Mouse (Mus musculus) fibroblast of lung, adult 2 months (primary cell): ENCODE measurements around the gene Usp49.
A peak's percentile ranks its signal among the peaks of the same experiment; 100 is the strongest.
"Not testable (repeated sequence)": the region's sequence is repeated elsewhere in the genome, so short reads cannot be mapped to it uniquely, and the experiment has no call there.

Experiments used
- DNase-seq: peaks from one replicate; pipeline ENCODE4 v3.0.0-alpha.2; 2011; ENCODE audit warnings: low read depth

Usp49 gene

DNA sequence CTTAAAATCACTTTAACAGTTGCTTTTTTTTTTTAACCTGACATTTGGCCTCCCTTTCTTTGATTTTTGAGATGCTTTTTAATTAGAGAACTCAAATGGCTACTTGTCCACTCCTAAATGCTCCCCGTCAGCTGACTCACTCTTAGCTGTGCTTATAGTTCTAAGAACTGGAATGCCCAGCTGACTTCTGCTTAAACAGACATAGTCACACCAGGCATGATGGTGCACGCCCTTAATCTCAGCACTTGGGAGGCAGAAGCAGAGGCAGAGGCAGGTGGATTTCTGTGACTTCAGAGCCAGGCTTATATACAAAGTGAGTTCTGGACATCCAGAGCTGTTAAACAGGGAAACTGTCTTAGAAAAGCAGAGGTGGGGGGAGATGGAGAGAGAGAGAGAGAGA is 21.5 kb downstream of the Usp49 start:
- DNase-seq: no peak

DNA sequence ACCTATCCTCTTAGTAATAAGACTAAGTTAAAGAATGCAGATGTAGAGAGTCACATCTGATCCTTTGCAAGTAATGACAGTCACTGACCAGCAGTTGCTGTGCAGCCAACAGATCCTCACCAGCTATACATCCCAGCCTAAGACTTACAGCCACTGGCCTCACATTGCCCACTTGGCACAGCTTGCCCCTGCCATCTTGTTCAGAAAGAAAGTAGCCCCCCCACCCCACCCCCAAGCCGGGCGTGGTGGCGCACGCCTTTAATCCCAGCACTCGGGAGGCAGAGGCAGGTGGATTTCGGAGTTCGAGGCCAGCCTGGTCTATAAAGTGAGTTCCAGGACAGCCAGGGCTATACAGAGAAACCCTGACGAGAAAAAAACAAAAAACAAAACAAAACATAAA is 23.9 kb downstream of the Usp49 start:
- DNase-seq: not testable (repeated sequence)

DNA sequence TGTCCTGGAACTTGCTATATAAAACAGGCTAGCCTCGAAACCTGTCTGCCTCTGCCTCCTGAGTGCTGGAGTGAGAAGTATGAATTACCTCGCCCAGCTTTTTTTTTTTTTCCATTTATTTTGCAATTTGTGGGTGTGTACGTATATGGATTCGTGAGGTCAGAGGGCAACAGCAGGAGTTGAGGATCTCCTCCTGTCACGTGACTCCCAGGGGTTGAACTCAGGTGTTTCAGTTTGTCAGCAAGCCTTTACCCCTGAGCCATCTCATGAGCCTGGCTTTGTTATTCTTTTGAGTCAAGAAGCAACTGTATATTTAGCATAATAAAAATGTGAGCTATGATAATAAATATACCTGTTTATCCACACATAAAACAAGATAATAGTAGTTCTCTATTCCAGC is 25.2 kb downstream of the Usp49 start:
- DNase-seq: no peak

DNA sequence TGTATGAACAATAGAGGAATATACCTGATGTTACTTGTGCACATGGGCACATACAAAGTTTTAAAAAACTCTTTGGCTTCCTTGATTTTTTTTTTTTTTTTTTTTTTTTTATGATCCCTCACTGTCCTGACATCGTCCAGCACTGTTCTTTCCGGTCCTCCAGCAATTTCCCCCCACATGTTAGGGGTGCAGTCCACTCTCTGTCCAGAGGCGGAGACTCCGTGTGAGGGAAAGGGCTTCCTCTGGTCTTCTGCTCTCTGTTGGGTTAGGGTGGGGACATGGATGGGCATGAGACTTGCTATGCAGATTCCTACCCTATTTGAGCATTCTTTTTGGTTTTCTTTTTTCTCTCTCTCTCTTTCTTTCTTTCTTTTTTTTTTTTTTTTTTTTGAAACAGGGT is 27.4 kb downstream of the Usp49 start:
- DNase-seq: no peak

DNA sequence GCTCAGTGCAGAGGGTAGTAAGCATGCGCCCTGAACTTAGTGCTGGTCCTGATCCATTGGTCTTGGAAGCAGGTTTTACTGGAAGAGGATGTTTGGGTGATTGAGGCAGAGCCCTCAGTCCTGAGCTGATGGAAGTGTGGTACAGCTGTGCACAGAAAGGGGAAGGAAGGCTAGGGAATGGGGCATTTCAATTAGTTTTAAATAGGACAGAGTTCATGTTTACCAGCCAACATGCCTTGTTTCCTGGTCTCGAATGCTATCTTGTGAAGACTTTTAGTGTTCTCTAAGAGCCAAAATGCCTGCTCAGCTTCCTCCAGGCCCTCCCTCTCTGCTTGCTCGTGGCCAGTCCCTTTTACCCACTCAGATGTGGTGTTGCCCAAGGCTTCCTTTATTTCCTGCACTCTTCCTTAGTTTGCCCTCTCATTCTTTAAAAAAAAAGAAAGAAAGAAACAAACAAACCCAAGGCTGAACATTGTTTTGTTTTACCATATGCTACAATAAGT is 28.3 kb downstream of the Usp49 start:
- no peak for DNase-seq

DNA sequence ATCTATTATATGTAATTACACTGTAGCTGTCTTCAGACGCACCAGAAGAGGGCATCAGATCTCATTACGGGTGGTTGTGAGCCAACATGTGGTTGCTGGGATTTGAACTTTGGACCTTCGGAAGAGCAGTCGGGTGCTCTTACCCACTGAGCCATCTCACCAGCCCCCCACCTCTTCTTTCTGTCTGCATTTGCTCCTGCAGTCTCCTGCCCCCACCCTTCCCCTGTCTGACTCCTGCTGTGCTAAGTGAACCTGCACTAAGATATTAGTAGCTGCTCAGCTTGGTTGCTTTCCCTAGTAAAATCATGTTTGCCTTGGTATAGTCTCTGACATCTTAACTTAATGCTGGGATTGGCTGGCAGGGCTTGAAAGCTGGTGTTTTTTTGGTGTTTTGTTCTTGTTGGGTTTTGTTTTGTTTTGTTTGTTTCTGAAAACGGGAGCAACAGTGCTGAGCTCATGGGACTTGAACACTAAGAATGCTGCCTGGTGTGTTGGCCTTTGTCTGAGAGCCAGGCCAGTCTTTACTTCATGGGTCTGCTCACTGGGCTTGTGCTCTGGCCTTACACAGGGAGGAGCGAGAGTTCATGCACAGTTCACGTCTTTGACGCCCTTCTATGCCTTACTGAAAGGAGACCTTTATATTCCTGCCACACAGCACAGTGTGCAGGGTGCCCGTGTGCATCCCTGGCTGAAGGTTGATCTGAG is 32.7 kb downstream of the Usp49 start:
- no peak for DNase-seq

DNA sequence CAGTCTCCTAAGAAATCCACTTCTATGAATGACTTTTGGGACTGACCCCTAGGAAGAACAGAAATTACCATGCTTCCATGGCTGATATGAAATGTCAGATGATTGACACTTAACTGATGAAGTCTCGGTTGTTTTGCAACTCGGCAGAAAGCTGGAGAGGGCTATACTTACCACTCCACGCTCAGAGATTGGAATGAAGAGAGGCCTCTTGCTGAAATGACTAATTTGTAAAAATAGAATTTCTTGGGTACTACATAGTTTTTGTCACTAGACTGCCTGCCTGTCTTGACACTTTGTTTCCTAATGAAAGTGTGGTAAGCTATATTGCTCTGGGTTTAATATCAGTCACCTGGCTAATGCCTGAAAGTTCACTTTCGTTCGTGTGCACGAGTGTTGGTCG is 34.0 kb downstream of the Usp49 start:
- DNase-seq: no peak

DNA sequence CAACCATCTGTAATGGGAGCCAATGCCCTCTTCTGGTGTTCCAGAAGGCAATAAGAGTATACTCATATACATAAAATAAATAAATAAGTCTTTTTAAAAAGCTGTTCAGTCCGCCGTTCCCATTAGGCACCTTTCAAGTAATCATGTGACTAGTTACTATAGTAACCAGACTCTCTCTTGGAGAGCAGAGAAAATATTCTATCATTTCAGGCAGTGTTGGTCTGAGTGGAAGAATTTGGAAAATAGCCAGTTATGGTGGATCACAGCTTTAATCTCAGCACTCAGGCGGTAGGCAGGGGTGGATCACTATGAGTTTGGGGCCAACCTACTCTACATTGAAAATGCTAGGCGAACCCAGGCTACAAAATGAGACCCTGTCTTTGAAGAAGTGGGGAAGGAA is 38.7 kb downstream of the Usp49 start:
- no peak for DNase-seq

DNA sequence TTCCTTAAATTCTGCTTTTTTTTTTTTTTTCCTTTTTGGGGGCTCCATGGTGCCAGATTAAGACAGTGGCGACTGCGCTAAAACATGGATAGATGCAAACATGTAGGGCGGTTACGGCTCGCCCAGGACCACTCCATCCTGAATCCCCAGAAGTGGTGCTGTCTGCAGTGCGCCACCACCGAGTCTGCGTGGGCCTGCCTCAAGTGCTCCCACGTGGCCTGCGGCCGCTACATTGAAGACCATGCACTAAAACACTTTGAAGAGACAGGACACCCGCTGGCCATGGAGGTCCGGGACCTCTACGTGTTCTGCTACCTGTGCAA is 41.5 kb downstream of the Usp49 start:
- DNase-seq: no peak

DNA sequence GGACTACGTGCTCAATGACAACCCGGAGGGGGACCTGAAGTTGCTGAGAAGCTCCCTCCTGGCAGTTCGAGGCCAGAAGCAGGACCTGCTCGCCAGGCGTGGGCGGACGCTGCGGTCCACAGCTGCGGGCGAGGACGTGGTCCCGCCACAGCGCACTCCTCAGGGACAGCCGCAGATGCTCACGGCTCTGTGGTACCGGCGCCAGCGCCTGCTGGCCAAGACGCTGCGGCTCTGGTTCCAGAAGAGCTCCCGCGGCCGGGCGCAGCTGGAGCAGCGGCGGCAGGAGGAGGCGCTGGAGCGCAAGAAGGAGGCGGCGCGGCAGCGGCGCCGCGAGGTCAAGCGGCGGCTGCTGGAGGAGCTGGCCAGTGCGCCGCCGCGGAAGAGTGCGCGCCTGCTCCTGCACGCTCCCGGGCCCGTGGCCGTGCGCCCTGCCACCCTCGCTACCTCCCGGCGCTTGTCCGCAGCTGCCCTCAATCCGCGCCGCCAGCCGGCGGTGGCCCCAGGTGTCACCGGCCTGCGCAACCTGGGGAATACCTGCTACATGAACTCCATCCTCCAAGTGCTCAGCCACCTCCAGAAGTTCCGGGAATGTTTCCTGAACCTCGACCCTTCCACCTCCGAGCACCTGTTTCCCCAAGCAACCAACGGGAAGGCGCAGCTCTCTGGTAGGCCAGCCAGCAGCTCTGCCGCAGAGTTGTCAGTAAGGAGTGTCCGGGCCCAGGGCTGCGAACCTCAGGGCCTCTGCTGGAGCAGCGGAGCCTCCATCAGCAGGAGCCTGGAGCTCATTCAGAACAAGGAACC is 42.0 kb downstream of the Usp49 start:
- no peak for DNase-seq

DNA sequence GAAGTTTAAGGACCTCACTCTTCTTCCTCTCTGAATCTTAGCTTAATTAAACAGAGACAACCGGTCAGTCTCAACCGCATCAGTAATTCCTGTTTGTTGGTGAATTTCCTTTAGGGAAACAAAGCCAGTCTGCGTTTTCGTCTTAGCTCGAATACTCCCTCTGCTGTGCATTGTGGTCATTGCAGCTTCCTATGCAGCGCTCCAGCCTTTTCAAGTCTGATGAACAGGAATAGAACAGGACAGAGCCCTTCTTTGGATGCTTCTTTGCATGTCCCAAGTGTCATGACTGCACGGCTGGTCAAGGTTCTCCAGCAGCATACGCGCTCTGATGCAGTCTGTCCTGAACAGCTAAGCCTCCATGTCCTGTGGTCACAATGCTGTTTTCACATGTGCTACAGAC is 46.1 kb downstream of the Usp49 start:
- DNase-seq: peak; percentile 51

DNA sequence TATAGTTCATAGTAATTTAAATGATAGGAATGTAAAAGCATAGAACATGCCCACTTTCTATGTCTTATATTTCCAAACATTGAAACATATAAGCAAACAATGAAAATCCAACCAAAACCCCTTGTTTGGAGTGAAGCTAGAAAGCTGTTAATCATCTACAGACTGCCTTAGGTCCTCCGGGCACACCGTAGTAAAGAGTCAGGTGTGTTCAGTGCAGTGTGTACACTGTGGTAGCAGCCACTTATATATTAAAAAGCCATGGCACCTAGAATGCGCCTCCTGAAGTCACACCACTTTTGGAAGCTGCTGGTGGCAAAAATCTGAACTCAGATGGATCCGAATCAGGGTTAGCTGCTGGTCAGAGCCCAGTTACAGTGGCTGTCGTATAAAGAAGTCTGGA is 47.7 kb downstream of the Usp49 start:
- DNase-seq: no peak

DNA sequence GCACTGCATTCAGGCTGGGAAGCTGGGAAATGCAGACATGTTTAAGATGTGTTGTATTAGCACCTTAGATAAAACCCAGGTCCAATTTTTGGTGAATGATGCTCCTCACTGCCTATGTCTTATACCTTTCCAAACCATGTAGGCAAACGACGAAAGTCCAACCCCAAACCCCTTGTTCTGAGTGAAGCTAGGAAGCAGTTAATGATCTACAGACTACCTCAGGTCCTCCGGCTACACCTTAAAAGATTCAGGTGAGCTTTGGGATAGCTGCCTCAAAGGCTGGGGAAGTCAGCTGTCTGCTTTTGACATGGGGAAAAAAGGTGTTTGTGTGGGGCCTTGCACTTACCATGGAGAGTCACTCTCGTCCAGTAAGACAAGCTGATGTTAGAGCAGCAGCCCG is 48.2 kb downstream of the Usp49 start:
- DNase-seq: no peak

DNA sequence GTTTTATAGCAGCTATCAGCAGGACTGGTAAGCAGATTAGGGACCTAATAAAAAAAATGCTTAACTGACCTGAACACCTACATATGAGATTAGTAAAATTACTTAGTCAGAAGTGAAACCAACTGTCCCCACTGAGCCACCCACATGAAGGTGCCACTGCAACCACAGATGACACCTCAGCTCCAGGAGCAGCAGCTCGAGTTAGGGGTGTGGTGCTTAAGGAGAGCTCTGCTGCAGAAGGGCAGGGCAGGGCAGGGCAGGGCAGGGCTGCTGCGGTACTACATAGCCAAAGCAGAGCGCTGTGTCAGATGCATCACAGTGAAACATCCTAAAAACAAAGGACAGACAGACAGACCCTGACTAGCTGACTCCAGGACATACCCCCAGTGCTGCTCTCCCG is 52.3 kb downstream of the Usp49 start:
- no peak for DNase-seq

DNA sequence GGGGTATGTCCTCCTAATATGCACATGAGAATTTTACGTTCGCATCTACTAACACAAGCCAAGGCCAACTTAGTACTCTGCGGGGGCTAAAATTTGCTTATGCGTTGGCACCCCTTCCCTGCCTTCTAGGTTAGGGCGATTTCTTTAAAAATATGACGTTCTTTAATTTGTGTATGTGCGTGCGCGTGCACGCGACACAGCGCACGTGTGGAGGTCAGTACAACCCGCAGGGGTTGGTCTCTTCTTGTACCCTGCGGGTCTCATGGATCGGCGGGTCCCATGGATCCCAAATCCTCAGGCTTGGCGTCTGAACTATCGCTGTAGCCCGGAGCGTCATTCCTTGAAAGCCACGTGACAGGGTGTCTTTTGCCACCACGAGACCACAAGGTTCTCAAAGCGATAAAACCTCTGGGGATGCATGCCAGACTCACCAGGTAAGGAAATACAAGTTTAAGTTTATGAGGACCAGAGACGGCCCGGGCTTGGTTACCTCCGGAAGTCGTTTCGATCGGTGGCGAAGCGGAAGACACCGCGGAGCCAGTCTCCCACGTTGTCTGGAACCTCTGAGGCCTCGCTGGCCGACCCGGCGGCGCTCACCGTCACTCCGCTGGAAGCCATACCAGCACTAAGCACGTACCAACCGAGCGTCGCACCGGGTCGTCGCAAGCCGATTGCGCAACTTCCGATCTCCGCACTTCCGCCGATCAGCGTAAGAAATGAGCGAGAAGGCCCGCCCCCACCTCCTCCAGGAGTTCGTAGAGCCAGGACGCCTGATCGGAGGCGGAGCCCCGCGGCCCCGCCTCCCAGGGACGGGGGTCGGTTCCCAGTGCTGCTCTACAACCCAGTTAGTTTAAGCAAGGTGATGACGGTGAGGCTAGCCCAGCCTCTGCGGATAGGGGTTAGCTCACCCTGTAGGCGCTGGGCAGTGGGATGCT is 57.2 kb downstream of the Usp49 start:
- peak; percentile 91 for DNase-seq

DNA sequence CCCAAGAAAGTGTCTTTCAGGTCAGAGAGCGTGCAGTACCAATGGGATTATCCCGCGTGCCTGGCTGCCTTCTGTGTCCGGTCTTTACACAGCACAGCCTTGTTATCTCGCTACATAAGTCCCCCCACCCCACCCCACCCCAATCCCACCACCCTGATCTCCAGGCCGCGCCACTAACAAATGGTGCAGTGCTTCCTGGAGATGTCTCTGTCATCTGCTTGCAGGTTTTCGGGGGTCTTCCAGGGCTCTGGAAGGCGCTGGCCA is 57.8 kb downstream of the Usp49 start, which contains the start of gene Tomm6:
TSS of gene Tomm6 (minus strand) at position 43 of the 264 bp plus-strand sequence.
- DNase-seq: no peak

DNA sequence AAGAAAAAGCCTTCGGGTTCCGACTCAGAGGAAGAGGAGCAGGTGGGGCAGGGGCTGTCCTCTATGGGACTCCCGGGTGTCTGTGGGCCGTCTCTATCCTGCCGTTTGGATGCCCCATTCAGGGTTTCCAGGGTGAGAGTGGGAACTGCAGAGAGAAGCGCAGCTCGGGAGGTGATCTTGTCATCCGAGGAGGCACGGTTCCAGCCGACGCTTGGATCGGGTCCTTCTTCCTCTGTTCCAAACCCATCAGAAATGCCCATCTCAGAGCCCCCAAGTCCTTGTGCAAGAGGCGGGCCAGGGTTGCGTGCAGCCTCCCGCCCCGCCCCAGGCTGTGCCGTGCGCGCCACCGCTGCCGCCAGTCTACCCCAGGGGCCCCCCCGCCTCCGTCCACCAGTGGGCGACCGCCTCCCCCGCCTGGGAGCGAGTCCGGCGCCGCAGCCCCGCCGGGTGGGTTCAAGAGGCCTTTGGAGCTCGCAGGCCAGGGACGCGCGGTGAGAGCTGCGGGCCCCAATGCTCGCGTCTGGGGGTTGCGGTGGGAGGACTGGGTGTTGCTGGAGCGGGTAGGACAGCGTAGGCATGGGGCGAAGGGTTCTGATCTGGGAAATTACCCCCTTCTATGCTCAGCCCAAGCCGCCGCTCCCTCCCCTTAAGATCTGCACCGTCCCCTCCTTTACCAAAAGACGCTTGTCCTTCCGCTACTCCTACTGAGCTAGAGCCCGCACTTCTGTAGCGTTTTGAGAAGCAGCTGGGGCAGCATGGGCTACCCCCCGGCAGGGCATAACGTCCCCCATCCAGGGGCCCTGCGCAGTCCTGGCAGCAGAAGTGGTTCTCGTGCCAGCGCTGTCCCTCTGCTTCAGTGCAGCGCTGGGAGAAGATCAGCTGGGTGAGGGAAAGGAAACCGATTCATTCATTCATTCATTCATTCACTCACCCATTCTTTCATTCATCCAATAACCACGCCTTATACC is 58.4 kb downstream of the Usp49 start, which contains the start of gene Frs3:
TSS of gene Frs3 (plus strand) at position 423 of the 968 bp plus-strand sequence.
- DNase-seq: no peak

DNA sequence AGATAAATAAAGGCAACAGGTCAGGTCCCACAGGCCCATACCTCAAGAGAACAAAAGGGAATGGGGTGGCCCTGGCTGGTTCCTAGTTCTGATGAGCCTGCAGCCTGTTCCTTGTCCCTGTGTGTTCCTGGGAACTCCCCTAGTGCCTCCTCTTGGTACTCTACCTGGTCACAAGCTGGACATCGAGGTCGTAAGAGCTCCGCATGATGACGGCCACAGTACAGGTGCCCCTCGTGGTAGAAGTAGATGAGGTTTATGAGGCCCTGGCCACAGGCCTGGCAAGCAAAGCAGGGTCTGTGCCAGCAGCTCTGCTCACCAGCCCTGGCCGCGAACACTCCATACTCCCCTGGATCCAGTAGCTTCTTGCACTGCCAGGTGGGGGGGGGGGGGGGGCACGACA is 59.4 kb downstream of the Usp49 start:
- no peak for DNase-seq

DNA sequence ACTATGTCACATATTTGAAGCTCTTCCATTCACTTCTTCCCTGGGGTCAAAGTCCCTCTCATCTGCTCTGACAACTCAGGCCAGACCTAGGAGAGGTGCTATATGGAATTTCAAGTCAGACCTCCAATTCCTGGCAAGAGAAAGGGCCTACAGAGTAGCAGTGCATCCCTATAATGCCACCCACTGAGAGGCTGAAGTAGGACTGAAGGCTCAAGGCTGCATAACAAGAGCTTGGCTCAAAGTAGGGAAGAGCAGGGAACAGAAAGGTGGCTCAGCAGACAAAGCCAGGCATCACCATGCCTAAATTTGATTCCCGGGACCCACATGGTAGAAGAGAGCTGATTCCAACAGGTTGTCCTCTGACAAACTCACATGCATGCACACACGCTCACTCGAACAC is 61.2 kb downstream of the Usp49 start:
- no peak for DNase-seq

DNA sequence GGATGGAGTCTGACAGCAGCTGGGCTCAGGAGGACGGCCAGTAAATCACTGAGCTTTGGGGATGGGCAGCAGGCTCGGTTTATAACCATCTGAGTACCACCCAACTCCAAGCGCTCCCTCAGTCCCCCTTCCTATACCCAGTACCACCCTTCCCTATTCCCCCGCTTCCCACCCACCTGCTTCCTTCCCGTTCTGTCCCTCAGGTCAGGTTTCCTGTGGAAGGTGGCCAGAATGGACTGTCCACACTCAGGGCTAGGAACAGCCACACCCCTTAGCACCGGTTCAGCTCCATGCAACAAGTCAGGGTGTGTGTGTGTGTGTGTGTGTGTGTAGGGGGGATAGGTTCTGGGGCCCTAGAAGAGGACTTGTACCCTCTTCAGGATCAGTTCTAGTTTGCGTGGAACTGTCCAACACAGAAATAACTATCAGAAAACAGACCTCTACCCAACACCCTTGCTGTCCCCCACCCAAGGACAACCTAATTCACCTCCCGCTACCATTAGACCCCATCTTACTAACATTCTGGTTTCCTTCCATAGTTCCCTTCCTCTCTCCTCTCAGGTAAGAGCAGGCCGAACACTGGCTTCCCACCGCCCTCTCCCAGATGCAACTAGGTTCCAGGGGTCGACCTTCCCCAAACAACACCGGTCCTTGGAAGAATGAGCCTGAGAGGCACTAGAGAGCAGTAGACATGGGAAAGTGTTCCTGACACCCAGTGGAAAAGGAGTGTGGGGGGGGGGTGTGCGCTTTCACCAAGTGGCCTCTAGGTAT is 63.4 kb downstream of the Usp49 start:
- DNase-seq: no peak

DNA sequence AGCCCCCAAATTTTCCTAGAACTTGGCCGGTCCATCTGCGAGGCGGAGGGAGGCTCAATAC is 63.8 kb downstream of the Usp49 start, which contains the start of gene Gm21981:
TSS of gene Gm21981 (minus strand) at position 14 of the 61 bp plus-strand sequence.
- DNase-seq: no peak
